17 mouse cellular contexts compared by ENCODE assay signal in the genomic region with DNA sequence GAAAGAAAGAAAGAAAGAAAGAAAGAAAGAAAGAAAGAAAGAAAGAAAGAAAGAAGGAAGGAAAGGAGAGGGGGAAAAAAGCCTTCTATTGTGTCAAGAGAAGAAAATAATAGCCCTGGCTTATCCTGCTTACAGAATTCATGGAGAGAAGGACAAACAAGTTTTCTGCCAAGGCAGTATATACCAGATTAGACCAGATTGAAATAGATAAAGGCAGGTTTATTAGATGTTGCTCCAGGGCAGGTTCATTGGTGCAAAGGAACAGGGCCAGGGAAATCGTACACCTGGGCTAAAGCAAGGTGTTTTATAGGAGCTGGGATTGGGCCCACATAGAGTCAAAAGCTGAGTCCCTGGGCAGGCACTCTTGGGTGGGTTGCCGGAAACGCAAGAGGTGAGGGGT.
DNase-seq lines count a peak whose midpoint lies in the region.
"Had no signal": no experiment of that assay in that cellular context is flagged by ENCODE, and none has a peak within 500 bp of the region (broad histone marks: within the 10 kb centered on the region; RNA-seq: fewer than 3 reads in every experiment).

No protein-coding gene starts in this region.

- DNase-seq in fat pad, adult 2 months (ENCODE audit: extremely low read depth, low read depth, low spot score), result peak; percentile 68
- peak; percentile 72 for DNase-seq in gonadal fat pad, adult 2 months (ENCODE audit: low read depth)
- no peak for DNase-seq in layer of hippocampus, adult 9-11 months
- no peak for DNase-seq in embryonic facial prominence, embryonic 10.5 days (ENCODE audit: low spot score)
- DNase-seq: adrenal gland, adult 2 months; adrenal gland, adult 8-10 months; adrenal gland, postnatal 10 days; adrenal gland, postnatal 14 days; adrenal gland, postnatal 25 days; adrenal gland, postnatal 36 days; B cell, adult 2 months; cerebellum, adult 11 months; cerebellum, adult 11-12 months; cerebellum, adult 18-20 months had no signal

- H3K9me3 ChIP-seq in embryonic facial prominence, embryonic 10.5 days, result no peaks in the 10 kb centered on the region
- H3K9me3 ChIP-seq: G1E had no signal

- WGBS in embryonic facial prominence, embryonic 10.5 days, result 91% methylated on average over 3 of the region's 3 CpGs

- H3K4me3 ChIP-seq in embryonic facial prominence, embryonic 10.5 days, result no peak overlapping the region

- H3K27me3 ChIP-seq in embryonic facial prominence, embryonic 10.5 days (replicated peaks; ENCODE audit: low read depth, poor library complexity, severe bottlenecking), result 0 out of 2 replicates have a peak, but pooled peaks cover 7% of the 10 kb centered on the region
- H3K27me3 ChIP-seq: CH12.LX, Patski had no signal

- H3K36me3 ChIP-seq in embryonic facial prominence, embryonic 10.5 days (replicated peaks), result no peaks in the 10 kb centered on the region
- H3K36me3 ChIP-seq: G1E had no signal

- H3K4me1 ChIP-seq in embryonic facial prominence, embryonic 10.5 days, result peaks cover 11% of the 10 kb centered on the region; the same call in 1 of the 2 replicates

- no peak overlapping the region for H3K27ac ChIP-seq in embryonic facial prominence, embryonic 10.5 days (replicated peaks)

Comparison
In these comparisons a context has a peak if more than half of its experiments do, and no peak if none do; other contexts are left out.
1. DNase-seq: peak in fat pad, adult 2 months (single experiment) and gonadal fat pad, adult 2 months (single experiment); none in layer of hippocampus, adult 9-11 months (single experiment) and embryonic facial prominence, embryonic 10.5 days (single experiment).